Mouse (Mus musculus) heart, postnatal 0 days (tissue): ENCODE results near the gene Anapc7. TPM values are rescaled to one million over a fixed set of nuclear protein-coding genes. Genes with fewer than 3 reads are reported as not detected.
"Not testable (repeated sequence)": the region's sequence is repeated elsewhere in the genome, so short reads cannot be mapped to it uniquely, and the experiment has no call there.

Experiments
- ATAC-seq: fragments of 200-750 bp; cut with Nextera tagmentation; 2 replicates; pipeline ENCODE4 v1.8.0; 2017; ENCODE audit warnings: low read depth, moderate number of reproducible peaks, moderate library complexity; ENCODE audit not compliant: insufficient read depth
- DNase-seq: peaks from one replicate; pipeline ENCODE4 v3.0.0-alpha.2; 2016; ENCODE audit warnings: low spot score
- H3K27ac ChIP-seq: fragments of 300-500 bp; sonication (generic); 2 replicates; pipeline ENCODE4 v1.5.1; 2014; ENCODE audit warnings: low read depth, mild to moderate bottlenecking
- H3K27me3 ChIP-seq: fragments of 300-500 bp; sonication (generic); 2 replicates; pipeline ENCODE4 v1.6.1; 2014; ENCODE audit warnings: low read length, mixed read lengths; ENCODE audit not compliant: control insufficient read depth, insufficient read depth
- H3K36me3 ChIP-seq: fragments of 300-500 bp; sonication (generic); replicated peaks from 2 replicates; pipeline ENCODE4 v1.6.1; 2014; ENCODE audit warnings: low read length, mixed read lengths; ENCODE audit not compliant: control insufficient read depth, insufficient read depth
- H3K4me1 ChIP-seq: fragments of 300-500 bp; sonication (generic); 2 replicates; pipeline ENCODE4 v1.6.1; 2014; ENCODE audit warnings: antibody characterized with exemption; ENCODE audit not compliant: control insufficient read depth, insufficient read depth
- H3K4me2 ChIP-seq: fragments of 300-500 bp; sonication (generic); 2 replicates; pipeline ENCODE4 v1.6.1; 2014; ENCODE audit warnings: low read depth, mild to moderate bottlenecking, low read length, moderate library complexity
- H3K4me3 ChIP-seq: fragments of 300-500 bp; sonication (generic); 2 replicates; pipeline ENCODE4 v1.5.1; 2014; ENCODE audit warnings: low read depth, low read length
- H3K9ac ChIP-seq: fragments of 300-500 bp; sonication (generic); replicated peaks from 2 replicates; pipeline ENCODE4 v1.6.1; 2014; ENCODE audit warnings: low read depth, low read length, mixed read lengths
- H3K9me3 ChIP-seq: fragments of 300-500 bp; sonication (generic); replicated peaks from 2 replicates; pipeline ENCODE4 v1.6.1; 2016; ENCODE audit warnings: low read length; ENCODE audit not compliant: control insufficient read depth
- CTCF ChIP-seq: IDR thresholded peaks from 2 replicates; pipeline ENCODE4 v1.5.1; 2016; ENCODE audit warnings: antibody characterized with exemption, control low read depth, low read depth
- EP300 ChIP-seq: IDR thresholded peaks from 2 replicates; pipeline ENCODE4 v1.6.1; 2016; ENCODE audit warnings: antibody characterized with exemption, low read depth
- WGBS: fragments of 180-500 bp; shearing (Covaris S2); extraction: QIAGEN DNeasy Blood & Tissue Kit; methylation state at CpG from one replicate; pipeline ENCODE4 v1.1.7; 2014; 5-methylcytosine and 5-hydroxymethylcytosine counted together
- polyA plus RNA-seq: library from polyadenylated mRNA; unstranded; fragments of >200 nt; fragmentation: Nextera tagmentation; extraction: Ambion mirVana; gene quantifications from 2 replicates; pipeline ENCODE4 v1.2.1, GENCODE M21; 2015
- total RNA-seq: library from RNA; depleted of rRNA; stranded (reverse); fragments of >200 nt; gene quantifications from 2 replicates; pipeline ENCODE4 v1.2.3, GENCODE M21; 2014; ENCODE audit warnings: low replicate concordance

Anapc7 gene
- total and polyA plus RNA-seq, 2 experiments from 2014 or later = 30.1 to 36.9 TPM

DNA sequence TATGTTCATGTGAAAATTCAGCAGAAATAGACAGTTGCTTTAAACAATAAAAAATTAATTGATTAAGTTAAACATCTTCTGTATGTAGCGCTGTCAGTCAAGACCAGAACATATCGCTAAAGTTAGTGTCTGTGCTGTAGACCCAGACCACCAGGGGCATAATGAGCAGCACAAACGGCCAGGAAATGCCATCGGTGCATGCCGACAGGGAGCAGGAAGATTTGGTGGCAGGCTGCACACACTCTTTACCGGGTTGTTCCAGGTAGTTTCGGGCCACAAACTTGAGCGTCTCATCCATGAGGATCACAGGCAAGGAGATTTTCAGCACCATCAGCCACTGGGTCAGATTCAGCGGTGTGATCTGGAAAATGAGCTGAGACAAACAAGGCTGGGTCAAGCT lies 35.6 kb downstream of the Anapc7 start:
- peak; percentile 22; the same call in 1 of the 2 replicates for TF ChIP-seq CTCF
- not testable (repeated sequence) for H3K9me3 ChIP-seq, H3K4me2 ChIP-seq, H3K4me1 ChIP-seq, H3K27me3 ChIP-seq, ATAC-seq, H3K4me3 ChIP-seq, H3K9ac ChIP-seq, DNase-seq
- H3K27ac ChIP-seq = 0 out of 2 replicates have a peak overlapping the region, but pooled peaks have one; percentile 40
- H3K36me3 ChIP-seq = peaks cover 100% of the 10 kb centered on the region
- WGBS = 66% methylated on average over 9 of the region's 9 CpGs

DNA sequence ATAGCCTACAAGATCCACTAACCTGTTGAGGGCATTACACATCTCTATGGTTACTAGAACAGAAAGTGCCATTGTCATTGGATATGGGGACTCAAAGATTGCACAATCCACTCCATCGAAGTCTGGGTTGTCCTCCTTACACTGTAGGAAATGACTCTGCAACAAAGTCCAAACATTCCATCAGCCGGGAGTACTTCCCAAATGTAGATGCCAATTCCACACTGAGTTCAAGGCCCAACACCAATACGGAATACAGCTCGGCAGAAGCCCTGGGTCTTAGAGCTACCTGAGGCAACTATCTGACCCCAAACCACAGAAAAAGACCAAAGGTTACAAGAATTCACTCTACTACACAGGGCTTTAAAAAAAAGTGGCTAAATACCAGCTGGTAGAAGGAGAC lies 36.6 kb downstream of the Anapc7 start:
- H3K9ac ChIP-seq = no peak overlapping the region
- no peaks in the 10 kb centered on the region for H3K27me3 ChIP-seq
- no peak for DNase-seq
- H3K4me3 ChIP-seq = no peak overlapping the region
- peak overlapping the region; percentile 37; the same call in 1 of the 2 replicates for H3K27ac ChIP-seq
- ATAC-seq = no peak
- H3K4me1 ChIP-seq = no peaks in the 10 kb centered on the region
- no peaks in the 10 kb centered on the region for H3K9me3 ChIP-seq
- H3K4me2 ChIP-seq = no peak overlapping the region
- TF ChIP-seq EP300 (no peak), CTCF (no peak)
- WGBS = 60% methylated on average over 4 of the region's 4 CpGs
- H3K36me3 ChIP-seq = peaks cover 100% of the 10 kb centered on the region

DNA sequence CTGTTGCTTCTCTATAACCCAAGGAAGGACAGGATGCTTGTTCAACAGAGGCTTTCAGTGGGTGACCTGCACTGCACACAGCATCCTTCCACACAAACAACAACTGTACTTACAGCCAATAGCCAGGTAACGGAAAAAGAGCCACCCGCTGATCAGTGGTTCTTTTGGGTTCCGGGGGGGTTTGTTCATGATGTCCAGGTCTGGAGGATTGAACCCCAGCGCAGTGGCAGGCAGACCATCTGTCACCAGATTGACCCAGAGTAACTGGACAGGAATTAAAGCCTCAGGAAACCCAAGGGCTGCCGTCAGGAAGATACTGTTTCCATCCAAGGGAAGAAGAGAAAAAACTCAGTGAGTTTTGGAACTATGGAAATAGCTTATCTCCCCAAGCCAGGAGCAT lies 37.8 kb downstream of the Anapc7 start:
- H3K27me3 ChIP-seq = no peaks in the 10 kb centered on the region
- H3K9me3 ChIP-seq = no peaks in the 10 kb centered on the region
- ATAC-seq (no peak), DNase-seq (no peak)
- H3K4me3 ChIP-seq = no peak overlapping the region
- H3K9ac ChIP-seq = no peak overlapping the region
- 0 out of 2 replicates have a peak overlapping the region, but pooled peaks have one; percentile 37 for H3K27ac ChIP-seq
- peaks cover 100% of the 10 kb centered on the region for H3K36me3 ChIP-seq
- WGBS = 84% methylated on average over 5 of the region's 5 CpGs
- no peak overlapping the region for H3K4me2 ChIP-seq
- TF ChIP-seq CTCF = no peak
- TF ChIP-seq EP300 = no peak
- no peaks in the 10 kb centered on the region for H3K4me1 ChIP-seq

DNA sequence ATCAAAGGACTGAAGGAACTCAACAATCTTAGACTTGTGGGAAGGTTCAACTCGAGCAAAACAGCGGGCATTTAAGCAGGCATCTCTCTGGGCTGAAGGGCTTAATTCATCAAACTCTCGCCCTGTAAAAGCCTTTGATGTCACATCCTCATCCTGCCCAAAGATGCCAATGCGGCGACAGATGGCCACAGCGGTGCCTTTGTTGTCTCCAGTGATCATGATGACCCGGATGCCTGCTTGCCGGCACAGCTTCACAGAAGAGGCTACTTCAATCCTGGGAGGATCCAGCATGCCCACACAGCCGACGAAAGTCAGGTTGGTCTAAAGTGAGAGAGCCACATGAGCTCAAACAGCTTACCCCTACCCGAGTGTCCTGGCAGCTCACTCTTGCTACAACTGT lies 39.2 kb downstream of the Anapc7 start:
- Histone ChIP-seq H3K9me3 (no peaks in the 10 kb centered on the region), H3K4me1 (no peaks in the 10 kb centered on the region), H3K9ac (no peak overlapping the region), H3K27ac (no peak overlapping the region), H3K36me3 (peaks cover 100% of the 10 kb centered on the region), H3K4me2 (no peak overlapping the region), H3K4me3 (no peak overlapping the region), H3K27me3 (no peaks in the 10 kb centered on the region)
- TF ChIP-seq CTCF (no peak), EP300 (no peak)
- 67% methylated on average over 11 of the region's 11 CpGs for WGBS
- no peak for ATAC-seq
- DNase-seq = no peak

DNA sequence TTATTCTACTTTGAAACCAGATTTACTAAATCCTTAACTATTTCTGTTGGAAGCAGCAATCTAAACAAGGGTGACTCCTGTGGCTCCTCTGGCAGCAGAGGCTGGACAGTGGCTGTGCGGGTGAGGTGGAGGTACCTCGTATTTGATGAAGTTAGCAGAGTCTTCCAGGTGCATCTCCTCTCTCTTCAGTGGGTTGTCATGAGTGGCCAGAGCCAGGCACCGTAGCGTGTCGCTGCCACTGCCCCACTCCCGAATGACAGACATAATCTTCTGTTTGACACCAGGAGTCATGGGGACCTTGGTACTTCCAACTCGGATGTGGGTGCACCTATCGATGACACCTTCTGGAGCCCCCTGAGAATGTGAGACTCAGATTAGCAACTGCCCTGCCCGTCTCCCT lies 39.9 kb downstream of the Anapc7 start:
- H3K36me3 ChIP-seq = peaks cover 100% of the 10 kb centered on the region
- no peak overlapping the region for H3K9ac ChIP-seq
- H3K9me3 ChIP-seq = no peaks in the 10 kb centered on the region
- no peak overlapping the region for H3K4me3 ChIP-seq
- H3K27me3 ChIP-seq = no peaks in the 10 kb centered on the region
- no peak overlapping the region for H3K4me2 ChIP-seq
- 77% methylated on average over 9 of the region's 9 CpGs for WGBS
- TF ChIP-seq CTCF = no peak
- no peak for TF ChIP-seq EP300
- no peaks in the 10 kb centered on the region for H3K4me1 ChIP-seq
- no peak for ATAC-seq
- DNase-seq = no peak
- no peak overlapping the region for H3K27ac ChIP-seq

DNA sequence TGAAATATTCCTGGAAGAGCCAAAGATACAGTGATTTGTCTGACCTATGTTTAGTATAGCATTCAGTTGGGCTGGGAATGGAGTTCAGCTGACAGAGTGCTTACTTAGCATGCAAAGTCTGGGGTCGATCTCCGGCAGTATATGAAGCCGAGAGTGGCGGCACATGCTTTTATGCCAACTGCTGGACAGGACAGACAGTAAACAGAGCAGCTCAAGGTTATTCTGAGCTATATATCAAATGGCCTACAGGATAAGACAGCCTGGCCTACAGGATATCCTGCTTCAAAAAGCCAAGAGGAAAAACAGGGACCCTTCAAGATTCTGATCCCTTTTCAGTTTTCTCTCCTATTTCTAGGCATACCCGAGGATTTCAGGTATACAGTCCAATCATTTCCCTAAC lies 50.2 kb downstream of the Anapc7 start:
- H3K9me3 ChIP-seq = no peaks in the 10 kb centered on the region
- TF ChIP-seq EP300 = no peak
- no peak for TF ChIP-seq CTCF
- H3K9ac ChIP-seq = no peak overlapping the region; the same call in 1 of the 2 replicates
- no peaks in the 10 kb centered on the region for H3K27me3 ChIP-seq
- peaks cover 6% of the 10 kb centered on the region for H3K4me1 ChIP-seq
- peak; percentile 9; the same call in 1 of the 2 replicates for ATAC-seq
- H3K4me3 ChIP-seq = no peak overlapping the region
- H3K27ac ChIP-seq = peak overlapping the region; percentile 47
- 31% methylated on average over 5 of the region's 5 CpGs for WGBS
- H3K4me2 ChIP-seq = no peak overlapping the region
- no peak for DNase-seq
- H3K36me3 ChIP-seq = peaks cover 92% of the 10 kb centered on the region
